Mouse (Mus musculus): ENCODE results near the gene Cngb1.

DNA sequence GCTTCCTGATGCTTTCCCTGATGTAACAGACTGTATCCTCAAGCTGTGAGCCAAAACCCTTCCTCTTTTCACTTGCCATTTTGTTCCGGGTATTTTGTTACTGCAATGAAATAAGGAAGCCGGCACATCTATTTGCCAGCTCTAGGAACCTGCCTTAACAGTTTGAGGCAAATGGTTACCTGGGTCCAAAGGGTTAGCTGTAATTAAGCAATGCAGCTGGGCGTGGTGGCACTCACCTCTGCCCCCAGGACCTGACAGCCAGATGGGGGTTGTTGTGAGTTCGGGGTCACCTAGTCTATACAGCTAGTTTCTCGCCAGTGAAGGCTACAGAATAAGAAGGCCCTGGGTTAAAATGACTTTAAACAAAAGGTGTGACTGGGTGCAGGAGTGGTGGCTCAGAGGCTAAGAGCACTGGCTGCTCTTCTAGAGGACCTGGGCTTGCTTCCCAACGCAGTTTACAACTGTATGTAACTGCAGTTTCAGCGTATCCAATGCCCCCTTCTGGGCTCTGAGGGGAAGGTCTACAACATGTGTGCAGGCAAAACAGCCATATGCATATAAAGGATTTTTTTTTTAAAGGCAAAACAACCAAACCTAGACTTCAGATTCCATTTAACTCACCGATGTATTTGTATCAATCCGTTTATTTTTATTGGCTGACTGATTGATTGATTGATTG is 114.7 kb downstream of the Cngb1 start:
- TF ChIP-seq CTCF (IDR thresholded peaks at IDR 0.05) = no peak
- TF ChIP-seq POLR2A (IDR thresholded peaks at IDR 0.05; ENCODE audit: insufficient read depth, low read depth, low read length) = no peak
- TF ChIP-seq EP300 (IDR thresholded peaks at IDR 0.05; ENCODE audit: insufficient read depth, low read depth, low read length) = no peak
